Mouse (Mus musculus): ENCODE data around the gene Skida1.

DNA sequence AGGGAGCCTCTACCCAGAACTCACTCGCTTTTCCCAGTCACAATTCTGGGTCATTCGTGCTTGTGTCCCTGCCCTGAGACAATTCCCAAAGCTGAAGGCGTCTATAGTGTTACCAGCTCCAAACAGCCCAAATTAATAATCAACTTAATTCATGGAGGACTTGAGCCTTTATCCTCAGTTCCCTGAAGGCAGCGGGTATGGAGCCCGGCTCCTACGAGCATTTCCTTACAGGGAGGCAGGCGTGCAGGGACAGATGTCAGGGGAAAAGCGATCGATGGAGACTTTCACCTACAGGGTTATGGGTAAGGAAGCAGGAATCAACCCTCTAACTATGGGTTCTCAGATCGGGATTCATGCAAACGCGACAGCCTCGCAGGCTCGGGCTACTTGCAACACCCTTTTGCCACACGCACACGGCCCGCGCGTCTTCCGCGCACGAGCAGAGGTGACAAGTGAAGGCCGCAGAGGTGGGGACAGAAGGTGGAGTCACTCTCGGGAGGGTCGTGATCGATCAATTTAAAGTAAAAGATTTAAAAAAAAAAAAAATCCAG lies 17.5 kb downstream of the Skida1 start:
- TF ChIP-seq CTCF (IDR thresholded peaks at IDR 0.05): no peak
- no peak for TF ChIP-seq EP300 (IDR thresholded peaks at IDR 0.05; ENCODE audit: insufficient read depth, low read depth, low read length)
- no peak for TF ChIP-seq POLR2A (IDR thresholded peaks at IDR 0.05; ENCODE audit: insufficient read depth, low read depth, low read length)

All from heart, adult 2 months (tissue).